Mouse (Mus musculus) hindbrain, embryonic 13.5 days (tissue): ENCODE measurements around the gene Hist1h3d. TPM values are rescaled to one million over a fixed set of nuclear protein-coding genes. Genes with fewer than 3 reads are reported as not detected.
A peak's percentile ranks its signal among the peaks of the same experiment; 100 is the strongest.
"Not testable (repeated sequence)": the region's sequence is repeated elsewhere in the genome, so short reads cannot be mapped to it uniquely, and the experiment has no call there.

ENCODE experiments used
- ATAC-seq: fragments of 200-750 bp; cut with Nextera tagmentation; 2 replicates; pipeline ENCODE4 v1.8.0; 2017; ENCODE audit warnings: moderate TSS enrichment; ENCODE audit not compliant: low FRiP score
- H3K27ac ChIP-seq: fragments of 300-500 bp; sonication (generic); 2 replicates; pipeline ENCODE4 v1.5.1; 2015; ENCODE audit warnings: inconsistent platforms, mild to moderate bottlenecking, moderate library complexity
- H3K27me3 ChIP-seq: fragments of 300-500 bp; sonication (generic); 2 replicates; pipeline ENCODE4 v1.6.1; 2015; ENCODE audit warnings: mild to moderate bottlenecking, inconsistent platforms
- H3K36me3 ChIP-seq: fragments of 300-500 bp; sonication (generic); 2 replicates; pipeline ENCODE4 v1.6.1; 2015; ENCODE audit warnings: mild to moderate bottlenecking, inconsistent platforms
- H3K4me1 ChIP-seq: fragments of 300-500 bp; sonication (generic); replicated peaks from 2 replicates; pipeline ENCODE4 v1.6.1; 2015; ENCODE audit warnings: inconsistent platforms
- H3K4me2 ChIP-seq: fragments of 300-500 bp; sonication (generic); 2 replicates; pipeline ENCODE4 v1.6.1; 2015; ENCODE audit warnings: inconsistent platforms, mild to moderate bottlenecking, moderate library complexity
- H3K4me3 ChIP-seq: fragments of 300-500 bp; sonication (generic); 2 replicates; pipeline ENCODE4 v1.5.1; 2015; ENCODE audit warnings: mild to moderate bottlenecking, inconsistent platforms
- H3K9ac ChIP-seq: fragments of 300-500 bp; sonication (generic); 2 replicates; pipeline ENCODE4 v1.6.1; 2015; ENCODE audit warnings: mild to moderate bottlenecking, inconsistent platforms
- H3K9me3 ChIP-seq: fragments of 300-500 bp; sonication (generic); 2 replicates; pipeline ENCODE4 v1.6.1; 2016; ENCODE audit warnings: inconsistent platforms
- WGBS: fragments of 180-500 bp; shearing (Covaris S2); methylation state at CpG from one replicate; pipeline ENCODE4 v1.1.7; 2015; 5-methylcytosine and 5-hydroxymethylcytosine counted together
- polyA plus RNA-seq: library from polyadenylated mRNA; unstranded; fragments of >200 nt; fragmentation: Nextera tagmentation; extraction: Ambion mirVana; gene quantifications from 2 replicates; pipeline ENCODE4 v1.2.1, GENCODE M21; 2015

Gene Hist1h3d
- polyA plus RNA-seq, 1 experiment from 2014 or later = 2.7 TPM

DNA sequence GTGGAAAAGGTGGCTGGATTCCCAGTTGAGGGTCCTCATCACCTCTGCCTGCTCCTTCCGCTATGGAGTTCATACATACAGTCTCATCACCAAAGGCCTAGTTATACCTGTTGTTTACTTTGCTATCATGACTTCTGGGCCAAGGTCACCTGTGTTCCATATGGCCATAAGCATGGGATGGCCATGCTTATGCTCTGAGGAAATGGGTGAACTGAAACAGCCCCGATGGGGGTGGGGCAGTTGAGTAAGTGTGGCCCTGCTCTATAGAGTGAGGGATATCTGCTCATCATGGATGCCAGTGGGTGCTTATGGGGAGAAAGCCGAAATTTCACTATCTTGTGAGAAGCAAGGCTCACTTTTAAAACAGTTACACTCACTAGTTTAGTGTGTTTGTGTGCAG is 29.5 kb downstream of the Hist1h3d start:
- Histone ChIP-seq H3K36me3 (no peaks in the 10 kb centered on the region), H3K27me3 (no peaks in the 10 kb centered on the region), H3K4me3 (no peak overlapping the region), H3K9ac (no peak overlapping the region), H3K4me1 (no peaks in the 10 kb centered on the region), H3K9me3 (no peaks in the 10 kb centered on the region), H3K27ac (no peak overlapping the region), H3K4me2 (no peak overlapping the region)
- 84% methylated on average over 3 of the region's 3 CpGs for WGBS
- no peak for ATAC-seq

- Histone ChIP-seq H3K4me2 (no peak overlapping the region), H3K9me3 (no peaks in the 10 kb centered on the region), H3K4me1 (no peaks in the 10 kb centered on the region), H3K9ac (no peak overlapping the region), H3K36me3 (no peaks in the 10 kb centered on the region), H3K27me3 (no peaks in the 10 kb centered on the region), H3K27ac (no peak overlapping the region), H3K4me3 (no peak overlapping the region)
- no peak for ATAC-seq
- 90% methylated on average over 4 of the region's 4 CpGs for WGBS
Measured at GRCm38 (mm10) chr13:23609209-23609608, 33.6 kb downstream of the Hist1h3d start.

DNA sequence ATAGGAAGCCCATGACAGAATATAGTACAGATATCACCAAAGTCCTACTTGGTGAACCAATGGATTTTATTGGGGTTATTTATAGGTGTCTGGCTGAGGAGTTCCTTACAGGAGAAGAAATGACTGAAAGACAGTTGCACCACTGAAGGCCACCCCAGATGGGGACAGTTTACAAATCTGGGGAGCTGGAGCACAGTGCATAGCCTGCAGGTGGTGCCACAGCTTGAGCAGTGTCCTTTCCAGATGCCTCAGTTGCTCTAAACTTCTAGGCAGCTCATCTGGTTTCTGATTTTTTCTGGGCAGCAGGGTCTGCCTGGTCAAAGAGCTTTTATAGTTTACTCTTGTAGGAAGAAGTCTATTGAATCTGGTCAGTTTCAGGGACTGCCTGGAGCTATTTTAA is 34.3 kb downstream of the Hist1h3d start:
- no peaks in the 10 kb centered on the region for H3K27me3 ChIP-seq
- no peak overlapping the region for H3K9ac ChIP-seq
- no peaks in the 10 kb centered on the region for H3K4me1 ChIP-seq
- H3K9me3 ChIP-seq = no peaks in the 10 kb centered on the region
- ATAC-seq = no peak
- H3K4me3 ChIP-seq = no peak overlapping the region
- H3K36me3 ChIP-seq = no peaks in the 10 kb centered on the region
- H3K27ac ChIP-seq = no peak overlapping the region
- H3K4me2 ChIP-seq = no peak overlapping the region

- no peak overlapping the region for H3K4me3 ChIP-seq
- no peak overlapping the region for H3K27ac ChIP-seq
- no peak for ATAC-seq
- no peak overlapping the region for H3K4me2 ChIP-seq
- no peaks in the 10 kb centered on the region for H3K27me3 ChIP-seq
- H3K9me3 ChIP-seq = no peaks in the 10 kb centered on the region
- no peaks in the 10 kb centered on the region for H3K4me1 ChIP-seq
- H3K36me3 ChIP-seq = no peaks in the 10 kb centered on the region
- WGBS = 77% methylated on average over 2 of the region's 2 CpGs
- no peak overlapping the region for H3K9ac ChIP-seq
Measured at GRCm38 (mm10) chr13:23610393-23610792, 34.8 kb downstream of the Hist1h3d start.

DNA sequence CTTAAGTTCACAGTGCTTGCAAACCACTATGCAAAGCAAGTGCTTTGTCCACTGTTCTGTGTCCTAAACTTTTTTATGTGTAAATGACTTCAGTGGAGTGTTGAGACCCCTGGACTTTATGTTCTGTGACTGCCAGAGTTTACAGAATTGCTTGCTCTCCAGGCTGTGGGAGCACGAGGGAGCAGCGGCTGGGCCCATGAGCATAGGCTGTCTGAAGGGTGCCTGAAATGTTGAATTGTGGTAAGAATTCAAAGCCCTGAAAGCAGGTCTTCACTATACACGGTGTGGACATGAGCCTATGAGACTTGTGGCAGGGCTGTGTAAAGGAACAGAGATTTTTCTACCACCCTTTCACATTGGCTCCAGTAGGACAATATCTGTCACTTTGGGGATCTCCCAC is 36.1 kb downstream of the Hist1h3d start:
- Histone ChIP-seq H3K27me3 (no peaks in the 10 kb centered on the region), H3K4me3 (no peak overlapping the region), H3K36me3 (no peaks in the 10 kb centered on the region), H3K9me3 (no peaks in the 10 kb centered on the region), H3K9ac (no peak overlapping the region), H3K4me2 (no peak overlapping the region), H3K27ac (no peak overlapping the region), H3K4me1 (no peaks in the 10 kb centered on the region)
- 96% methylated on average over 3 of the region's 3 CpGs for WGBS
- no peak for ATAC-seq

GRCm38 (mm10) chr13:23620056-23620732 is 44.6 kb downstream of the Hist1h3d start:
- Histone ChIP-seq H3K36me3 (no peaks in the 10 kb centered on the region), H3K4me1 (peaks cover 15% of the 10 kb centered on the region), H3K4me2 (peak overlapping the region; percentile 99), H3K27me3 (no peaks in the 10 kb centered on the region), H3K9ac (peak overlapping the region; percentile 73), H3K4me3 (peak overlapping the region; percentile 63), H3K9me3 (no peaks in the 10 kb centered on the region), H3K27ac (peak overlapping the region; percentile 92)
- ATAC-seq = no peak
- WGBS = 59% methylated on average over 12 of the region's 12 CpGs

DNA sequence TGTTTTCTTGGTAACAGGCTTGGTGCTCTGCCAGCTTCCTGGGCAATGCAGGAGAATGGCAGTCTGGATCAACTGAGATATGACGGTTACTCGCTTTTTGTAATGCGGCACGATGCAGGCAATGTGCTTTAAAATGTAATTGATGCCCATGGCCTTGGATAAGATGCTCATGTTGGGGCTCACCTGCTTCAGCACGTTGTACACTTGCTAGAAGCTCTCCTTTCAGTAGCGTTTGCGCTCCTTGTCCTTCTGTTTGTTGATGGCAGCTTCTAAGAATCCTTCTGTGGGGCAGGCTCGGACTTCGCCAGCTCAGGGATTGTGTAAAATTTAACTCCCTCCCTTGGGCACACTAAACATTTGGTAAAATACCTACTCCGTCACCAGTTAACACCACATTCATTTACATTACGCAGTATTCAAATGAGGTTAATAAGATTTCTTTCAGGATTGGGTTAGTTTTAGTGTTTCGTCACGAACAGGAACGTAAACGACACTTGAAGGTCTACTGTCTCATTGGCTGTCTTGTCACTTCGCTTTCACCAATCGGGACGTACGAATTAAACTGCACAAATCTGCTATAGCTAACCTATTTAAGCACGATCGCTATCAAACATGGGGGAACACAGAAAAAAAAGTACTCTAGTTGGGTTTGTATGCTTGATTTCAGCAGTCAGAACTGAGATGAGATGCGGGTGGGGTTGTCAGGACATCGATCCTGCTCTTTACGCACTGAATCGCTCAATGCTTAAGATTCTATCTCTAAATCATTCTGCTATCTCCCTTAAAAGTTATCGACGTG is 45.4 kb downstream of the Hist1h3d start, which contains the start of gene Hist1h2be:
TSS of gene Hist1h2be (minus strand) at position 392 of the 799 bp plus-strand sequence.
- under 1% methylated on average over 27 of the region's 27 CpGs for WGBS
- H3K4me2 ChIP-seq = peak within 1 kb of the TSS; percentile 99
- H3K9me3 ChIP-seq = no peaks in the 10 kb centered on the region
- peak within 1 kb of the TSS; percentile 63 for H3K4me3 ChIP-seq
- no peaks in the 10 kb centered on the region for H3K27me3 ChIP-seq
- no peaks in the 10 kb centered on the region for H3K36me3 ChIP-seq
- peak within 1 kb of the TSS; percentile 96 for H3K27ac ChIP-seq
- H3K4me1 ChIP-seq = peaks cover 15% of the 10 kb centered on the region
- peak within 1 kb of the TSS; percentile 88 for H3K9ac ChIP-seq
- ATAC-seq = peak; percentile 90

DNA sequence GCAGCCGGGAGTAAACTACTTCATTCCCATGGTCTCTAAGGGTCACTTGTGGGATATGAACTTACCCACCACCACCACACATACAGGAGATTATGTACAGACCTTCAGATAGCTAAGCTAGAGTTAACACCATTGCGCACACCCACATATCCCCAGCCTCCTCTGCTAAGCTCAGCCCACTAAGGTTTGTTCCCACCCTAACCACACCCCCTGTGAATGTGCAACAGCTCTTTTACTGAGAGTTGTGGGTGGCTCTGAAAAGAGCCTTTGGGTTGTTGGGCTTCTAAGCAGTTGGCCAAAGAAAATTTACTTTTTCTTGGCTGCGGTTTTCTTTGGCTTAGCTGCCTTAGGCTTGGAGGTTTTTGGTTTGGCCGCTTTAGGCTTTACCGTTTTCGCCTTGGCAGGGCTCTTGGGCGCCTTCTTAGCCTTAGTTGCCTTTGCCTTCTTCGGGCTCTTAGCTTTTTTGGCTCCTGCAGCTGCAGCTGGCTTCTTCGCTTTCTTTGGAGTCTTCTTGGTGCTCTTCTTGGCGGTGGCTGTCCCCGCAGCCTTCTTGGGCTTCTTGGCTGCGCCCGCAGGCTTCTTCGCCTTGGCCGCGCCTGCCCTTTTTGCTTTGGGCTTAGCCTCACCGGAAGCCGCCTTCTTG is 46.1 kb downstream of the Hist1h3d start:
- ATAC-seq = peak; percentile 86
- WGBS = under 1% methylated on average over 18 of the region's 18 CpGs
- peak overlapping the region; percentile 88 for H3K9ac ChIP-seq
- H3K4me1 ChIP-seq = peaks cover 15% of the 10 kb centered on the region
- H3K4me3 ChIP-seq = peak overlapping the region; percentile 63
- no peaks in the 10 kb centered on the region for H3K36me3 ChIP-seq
- H3K27ac ChIP-seq = peak overlapping the region; percentile 96
- H3K27me3 ChIP-seq = no peaks in the 10 kb centered on the region
- H3K9me3 ChIP-seq = no peaks in the 10 kb centered on the region
- H3K4me2 ChIP-seq = peak overlapping the region; percentile 99

GRCm38 (mm10) chr13:23622175-23622671 is 46.7 kb downstream of the Hist1h3d start, which contains the start of gene Hist1h1e:
Gene Hist1h1e, minus strand, starts transcription at chr13:23622558.
- peak within 1 kb of the TSS; percentile 99 for H3K4me2 ChIP-seq
- H3K4me3 ChIP-seq = peak within 1 kb of the TSS; percentile 63
- not testable (repeated sequence) for H3K27me3 ChIP-seq, H3K36me3 ChIP-seq, H3K9me3 ChIP-seq
- peak within 1 kb of the TSS; percentile 88 for H3K9ac ChIP-seq
- ATAC-seq = peak; percentile 93
- H3K4me1 ChIP-seq = peaks cover 15% of the 10 kb centered on the region
- under 1% methylated on average over 53 of the region's 53 CpGs for WGBS
- H3K27ac ChIP-seq = peak within 1 kb of the TSS; percentile 96

DNA sequence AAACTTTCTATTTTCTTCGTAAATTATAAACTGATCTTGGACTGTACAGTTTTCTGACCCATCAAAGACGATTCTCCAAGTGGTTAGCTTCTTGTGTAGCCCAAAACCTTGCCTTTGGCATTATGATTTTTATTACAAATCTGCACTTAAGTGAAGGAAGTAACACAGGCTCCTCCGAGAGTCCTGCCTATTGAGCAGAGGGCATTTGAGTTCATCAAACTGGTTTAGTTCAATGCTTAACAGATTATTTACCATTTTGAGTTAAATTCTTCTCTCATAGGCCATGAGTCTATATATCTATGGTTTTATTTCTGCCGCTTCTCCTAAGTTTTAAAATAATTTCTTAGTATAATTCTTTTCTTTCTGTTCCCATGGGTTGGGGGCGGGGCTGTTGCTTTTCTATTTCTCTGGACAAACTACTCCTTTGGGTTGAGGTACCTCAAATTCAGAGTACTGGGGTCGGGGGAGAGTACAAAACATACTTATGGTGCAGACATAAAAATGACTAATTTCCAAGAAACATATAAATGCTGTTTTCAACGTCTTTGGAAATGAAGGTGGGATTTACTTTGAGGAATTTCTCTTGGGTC is 47.4 kb downstream of the Hist1h3d start:
- peak overlapping the region; percentile 99 for H3K4me2 ChIP-seq
- 30% methylated on average over 7 of the region's 7 CpGs for WGBS
- peak overlapping the region; percentile 88 for H3K9ac ChIP-seq
- ATAC-seq = no peak
- peak overlapping the region; percentile 63 for H3K4me3 ChIP-seq
- no peaks in the 10 kb centered on the region for H3K9me3 ChIP-seq
- H3K4me1 ChIP-seq = peaks cover 15% of the 10 kb centered on the region
- H3K36me3 ChIP-seq = no peaks in the 10 kb centered on the region
- H3K27me3 ChIP-seq = no peaks in the 10 kb centered on the region
- H3K27ac ChIP-seq = peak overlapping the region; percentile 96
